Mouse (Mus musculus) layer of hippocampus, adult 2 months (tissue): ENCODE measurements around the gene Pgap3. TPM values are rescaled to one million over a fixed set of nuclear protein-coding genes. Genes with fewer than 3 reads are reported as not detected.

Experiments
- DNase-seq, 2 experiments: peaks; one replicate each; pipeline ENCODE4 v3.0.0; 2022; ENCODE audit warnings: low spot score in 2 of 2
- H3K27ac ChIP-seq: fragments of 200-600 bp; 2 replicates; pipeline ENCODE4 v1.8.1; 2022
- H3K4me3 ChIP-seq: fragments of 200-600 bp; 2 replicates; pipeline ENCODE4 v1.8.1; 2022; ENCODE audit warnings: mild to moderate bottlenecking
- CTCF ChIP-seq: fragments of 200-600 bp; conservative IDR thresholded peaks from 2 replicates; pipeline ENCODE4 v1.8.1; 2022; ENCODE audit warnings: antibody characterized with exemption, mild to moderate bottlenecking, moderate library complexity
- long read RNA-seq, 2 experiments: library from polyadenylated mRNA; stranded (forward); transcript quantifications; one replicate each; pipeline ENCODE4 v2.0.0; 2021; ENCODE audit warnings: borderline mapping rate in 2 of 2
- total RNA-seq, 2 experiments: library from RNA; stranded (reverse); gene quantifications; 2 replicates each; pipeline ENCODE4 v1.2.3; 2021

Gene Pgap3
- 10 to 100 TPM in 1 of 2 experiments, 1 to 10 TPM in 1; 9.1 to 10.3 TPM for total RNA-seq
- long read RNA-seq, experiment 1, partial matches to known transcripts: 0 of 5 reads
- long read RNA-seq, experiment 1, other reads (novel, unspliced or antisense): 0 of 5 reads
- long read RNA-seq, experiment 2, partial matches to known transcripts: 0 of 5 reads
- long read RNA-seq, experiment 2, other reads (novel, unspliced or antisense): 1 of 5 reads

- TF ChIP-seq CTCF: no peak
- Histone ChIP-seq H3K27ac (peak within 1 kb of the TSS; percentile 90), H3K4me3 (peak within 1 kb of the TSS; percentile 78)
- DNase-seq: peak; percentile 77 to 89
These were observed at the start of gene Pgap3 for GRCm38 (mm10) chr11:98400161-98400726. Gene Pgap3, minus strand, starts transcription at chr11:98400490.

- TF ChIP-seq CTCF: no peak
- no peak for DNase-seq
- Histone ChIP-seq H3K4me3 (no peak overlapping the region), H3K27ac (no peak overlapping the region)
These were observed 49.1 kb upstream of the Pgap3 start for GRCm38 (mm10) chr11:98449419-98449818.

DNA sequence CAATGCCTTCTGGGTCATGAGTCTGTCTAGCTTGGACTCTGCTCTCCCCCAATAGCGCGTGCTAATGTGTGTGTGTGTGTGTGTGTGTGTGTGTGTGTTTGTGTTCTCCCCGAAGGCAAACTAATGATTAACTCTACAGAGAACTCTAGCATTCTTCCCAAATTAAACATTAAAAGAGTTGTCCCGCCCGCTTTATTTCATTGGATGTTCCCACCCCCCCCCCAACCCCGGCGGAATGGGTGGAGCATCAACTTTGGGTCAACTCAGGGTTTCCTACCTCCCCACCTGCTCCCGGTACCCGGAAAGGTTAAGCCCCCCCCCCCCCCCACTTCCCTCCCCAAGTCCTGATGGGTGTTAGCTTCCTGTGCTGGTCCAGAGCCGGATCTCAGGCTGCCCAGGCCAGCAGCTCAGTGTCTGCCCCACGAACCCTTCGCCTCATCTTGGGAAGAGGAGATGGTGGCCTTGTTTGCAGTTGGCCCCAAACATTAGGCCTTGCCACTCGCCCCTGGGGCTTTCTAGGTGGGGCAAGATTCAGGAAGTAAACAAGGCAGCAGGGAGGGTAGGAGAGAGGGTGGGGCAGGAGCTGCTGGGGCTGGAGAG, 48.0 kb upstream of the Pgap3 start:
- peak overlapping the region; percentile 36; the same call in 1 of the 2 replicates for H3K27ac ChIP-seq
- TF ChIP-seq CTCF: no peak

GRCm38 (mm10) chr11:98447475-98447834, 47.2 kb upstream of the Pgap3 start:
- Histone ChIP-seq H3K27ac (peak overlapping the region; percentile 36; the same call in 1 of the 2 replicates), H3K4me3 (peak overlapping the region; percentile 5; the same call in 1 of the 2 replicates)
- no peak for DNase-seq
- TF ChIP-seq CTCF: no peak

More for the DNA sequence above, 48.0 kb upstream of the Pgap3 start:
- H3K4me3 ChIP-seq: no peak overlapping the region; the same call in 1 of the 2 replicates
- no peak for DNase-seq

- no peak for TF ChIP-seq CTCF
- peak overlapping the region; percentile 30; the same call in 1 of the 2 replicates for H3K4me3 ChIP-seq
- H3K27ac ChIP-seq: peak overlapping the region; percentile 55; the same call in 1 of the 2 replicates
- no peak for DNase-seq
These were observed 46.5 kb upstream of the Pgap3 start for GRCm38 (mm10) chr11:98446562-98447474.

- TF ChIP-seq CTCF: no peak
- Histone ChIP-seq H3K27ac (peak within 1 kb of the TSS; percentile 55; the same call in 1 of the 2 replicates), H3K4me3 (peak within 1 kb of the TSS; percentile 30; the same call in 1 of the 2 replicates)
- no peak for DNase-seq
These were observed 45.9 kb upstream of the Pgap3 start, which contains the start of gene Grb7 for GRCm38 (mm10) chr11:98446213-98446561. Gene Grb7, plus strand, starts transcription at chr11:98446394.

GRCm38 (mm10) chr11:98445679-98446078, 45.4 kb upstream of the Pgap3 start:
- no peak for TF ChIP-seq CTCF
- Histone ChIP-seq H3K4me3 (no peak overlapping the region), H3K27ac (no peak overlapping the region)
- no peak for DNase-seq

- H3K27ac ChIP-seq: no peak overlapping the region
- no peak for DNase-seq
- no peak for TF ChIP-seq CTCF
These were observed 44.9 kb upstream of the Pgap3 start for GRCm38 (mm10) chr11:98445238-98445637.

DNA sequence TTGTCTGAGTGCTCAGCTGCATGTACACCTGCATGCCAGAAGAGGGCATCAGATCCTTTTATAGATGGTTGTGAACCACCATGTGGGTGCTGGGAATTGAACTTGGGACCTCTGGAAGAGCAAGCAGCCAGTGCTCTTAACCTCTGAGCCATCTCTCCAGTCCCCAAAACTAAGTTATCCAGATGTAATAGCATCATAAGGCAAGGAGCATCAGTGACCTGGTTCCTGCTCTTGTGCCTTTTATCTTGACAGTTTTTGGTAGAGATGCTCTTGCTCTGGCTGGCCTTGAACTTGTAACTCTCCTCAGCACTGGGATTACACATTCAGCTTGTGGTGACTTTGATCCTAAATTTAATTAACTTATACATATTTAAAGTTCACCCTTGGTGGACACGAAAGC, 43.4 kb upstream of the Pgap3 start:
- no peak; the same call in none of the 2 replicates for TF ChIP-seq CTCF
- no peak for DNase-seq
- no peak overlapping the region for H3K27ac ChIP-seq
- H3K4me3 ChIP-seq: no peak overlapping the region

More at GRCm38 (mm10) chr11:98445238-98445637, 44.9 kb upstream of the Pgap3 start:
- H3K4me3 ChIP-seq: no peak overlapping the region

DNA sequence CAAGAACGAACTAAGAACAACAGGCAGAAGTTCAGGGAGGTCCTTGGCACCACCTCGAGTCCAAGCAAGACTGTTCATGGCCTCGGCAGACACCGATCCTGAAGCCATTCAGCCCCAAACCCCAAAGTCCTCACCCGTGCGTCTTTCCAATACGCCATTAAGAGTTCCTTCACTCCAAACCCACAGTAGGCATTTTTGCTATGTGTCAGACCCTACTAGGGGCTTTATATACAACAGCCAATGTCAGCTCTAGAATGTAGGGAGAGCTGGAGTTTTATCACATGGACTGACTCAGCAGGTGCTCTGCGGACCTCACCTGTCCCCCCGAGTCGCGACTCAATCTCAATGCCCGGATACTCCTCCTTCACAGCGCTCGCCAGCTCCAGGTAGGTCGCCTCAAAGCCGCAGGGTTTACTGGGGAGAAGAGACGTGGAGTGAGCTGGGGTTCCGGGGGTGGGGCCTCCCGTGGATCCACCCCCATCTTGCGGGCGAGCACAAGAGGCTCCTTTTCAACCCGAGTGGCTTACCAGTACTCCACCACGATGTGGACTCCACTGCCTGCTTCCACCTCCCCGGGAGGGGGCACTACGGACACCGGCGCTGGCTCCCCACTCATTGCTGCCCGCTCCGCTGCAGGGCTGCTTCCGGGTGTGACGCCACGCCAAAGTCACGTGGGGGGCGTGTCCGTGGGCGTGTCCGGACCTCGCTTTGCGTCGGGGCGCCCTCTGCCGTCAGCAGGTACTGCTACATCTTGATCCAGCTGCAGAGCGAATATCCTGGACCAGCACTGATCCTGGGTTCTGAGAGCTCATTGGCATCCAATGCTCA, 38.3 kb upstream of the Pgap3 start, which contains the start of gene Mien1:
TSS of gene Mien1 (minus strand) at position 661 of the 828 bp plus-strand sequence.
- Histone ChIP-seq H3K4me3 (peak within 1 kb of the TSS; percentile 85), H3K27ac (peak within 1 kb of the TSS; percentile 87)
- TF ChIP-seq CTCF: peak; percentile 95
- DNase-seq: peak; percentile 94 to 98

DNA sequence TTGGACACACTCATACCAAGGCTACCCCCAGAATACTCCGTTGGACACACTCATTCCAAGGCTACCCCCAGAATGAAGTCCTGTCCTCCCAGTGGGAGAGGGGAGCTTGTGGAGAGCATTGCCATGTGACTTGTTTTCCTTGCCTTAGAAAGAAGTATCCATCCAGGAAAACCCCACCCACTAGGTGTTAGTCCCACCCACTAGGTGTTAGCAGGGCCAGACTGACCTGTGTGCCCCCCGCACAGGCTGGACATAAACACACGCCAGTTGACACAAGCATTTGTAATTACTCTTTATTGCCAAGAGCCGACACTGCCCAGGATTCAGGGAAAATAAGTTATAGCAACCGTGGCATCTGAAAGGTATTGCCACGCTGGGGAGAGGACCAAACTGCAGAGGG, 37.2 kb upstream of the Pgap3 start:
- H3K4me3 ChIP-seq: no peak overlapping the region
- no peak for TF ChIP-seq CTCF
- no peak overlapping the region for H3K27ac ChIP-seq
- DNase-seq: no peak

- Histone ChIP-seq H3K4me3 (no peak overlapping the region), H3K27ac (no peak overlapping the region)
- no peak for TF ChIP-seq CTCF
- DNase-seq: no peak
These were observed 35.4 kb upstream of the Pgap3 start for GRCm38 (mm10) chr11:98435723-98436122.
